Mouse (Mus musculus) adrenal gland, adult 8-10 months (tissue): Measurements from ENCODE around the gene Ropn1l. TPM values are rescaled to one million over a fixed set of nuclear protein-coding genes. Genes with fewer than 3 reads are reported as not detected.

Experiments
- DNase-seq: peaks from one replicate; pipeline ENCODE4 v3.0.0; 2022
- total RNA-seq, 4 experiments: library from RNA; stranded (reverse); gene quantifications; 2 replicates each; pipeline ENCODE4 v1.2.4; 2022

Ropn1l gene
- total RNA-seq, 4 experiments from 2014 or later, result 2.1 to 3.3 (median 2.4) TPM

GRCm38 (mm10) chr15:31442698-31443097, 10.8 kb downstream of the Ropn1l start:
- no peak for DNase-seq

DNA sequence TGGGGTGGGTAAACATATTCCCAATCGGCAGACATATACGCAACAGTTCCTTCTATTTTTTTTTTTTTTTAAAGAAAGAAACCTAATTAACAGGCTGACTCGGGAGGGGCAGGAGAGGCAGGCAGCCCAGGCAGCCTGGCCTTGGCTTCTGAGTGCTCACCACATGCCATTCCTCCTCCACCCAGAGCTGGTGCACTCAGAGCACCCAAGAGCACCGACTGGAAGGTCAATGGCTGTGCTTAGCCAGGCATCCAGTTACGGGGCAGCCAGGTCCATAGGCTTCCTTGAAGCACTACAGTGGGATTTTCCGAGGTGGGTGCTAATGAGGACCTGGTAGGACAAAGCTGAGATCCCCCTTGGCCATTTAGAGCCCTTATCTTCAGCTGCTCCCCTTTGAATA, 11.5 kb downstream of the Ropn1l start:
- no peak for DNase-seq

DNA sequence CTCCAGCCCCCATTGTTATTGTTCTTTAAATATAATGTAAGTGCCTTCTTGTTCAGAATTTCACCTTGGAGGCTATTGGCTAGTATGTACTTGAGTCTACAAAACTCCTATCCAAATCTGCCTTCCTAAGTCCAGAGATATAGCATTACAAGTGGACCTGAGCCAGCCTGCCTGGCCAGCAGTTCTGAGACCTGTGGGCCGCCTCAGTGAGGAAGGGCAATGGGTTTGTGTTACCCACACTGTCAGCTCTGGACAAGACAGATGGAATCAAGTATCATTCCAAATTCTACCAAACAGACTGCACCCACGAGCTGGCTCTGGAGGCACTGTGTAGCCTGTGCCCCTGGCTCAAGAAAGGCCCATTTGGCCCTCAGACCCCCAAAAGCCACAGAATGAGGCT, 16.7 kb downstream of the Ropn1l start:
- DNase-seq, result no peak

DNA sequence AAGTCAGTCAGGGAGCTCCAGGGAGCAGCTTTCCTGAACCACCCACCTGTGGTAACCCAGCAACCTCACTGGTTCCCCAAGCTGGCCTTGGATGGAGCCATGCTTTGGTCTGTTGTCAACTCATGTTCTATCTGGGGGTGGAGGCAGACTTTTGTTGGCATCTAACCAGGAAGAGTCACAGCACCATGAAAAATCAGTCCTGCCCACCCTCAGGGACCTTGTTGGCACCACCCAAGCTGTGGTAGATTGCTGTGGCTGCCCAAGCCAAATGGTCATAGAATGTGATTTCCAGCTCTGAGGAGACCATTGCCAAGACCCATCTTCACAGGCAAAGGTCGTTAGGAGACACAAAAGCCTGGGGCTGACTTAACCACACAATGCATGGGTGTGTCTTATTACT, 17.5 kb downstream of the Ropn1l start:
- DNase-seq, result no peak

DNA sequence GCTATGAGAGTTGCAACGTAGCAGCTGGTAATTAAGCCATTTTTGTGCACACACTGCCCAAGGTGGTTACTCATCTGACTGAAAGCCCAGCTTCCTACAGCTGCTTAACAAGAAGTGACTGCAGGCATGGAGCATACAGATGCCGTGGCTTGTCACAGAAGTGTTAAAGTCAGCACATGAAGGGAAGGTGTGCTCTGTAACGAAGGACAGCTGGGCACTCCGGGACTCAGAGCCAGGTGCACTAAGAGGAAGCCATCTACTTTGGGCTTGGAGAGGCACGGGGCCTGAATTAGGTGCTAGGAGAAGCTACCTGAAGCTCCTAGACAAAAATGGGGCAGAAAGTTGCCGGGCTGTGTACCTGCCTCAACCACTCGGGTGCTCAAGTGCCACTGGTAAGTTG, 19.8 kb downstream of the Ropn1l start:
- DNase-seq, result no peak

GRCm38 (mm10) chr15:31431847-31432246, 21.7 kb downstream of the Ropn1l start:
- DNase-seq, result no peak

DNA sequence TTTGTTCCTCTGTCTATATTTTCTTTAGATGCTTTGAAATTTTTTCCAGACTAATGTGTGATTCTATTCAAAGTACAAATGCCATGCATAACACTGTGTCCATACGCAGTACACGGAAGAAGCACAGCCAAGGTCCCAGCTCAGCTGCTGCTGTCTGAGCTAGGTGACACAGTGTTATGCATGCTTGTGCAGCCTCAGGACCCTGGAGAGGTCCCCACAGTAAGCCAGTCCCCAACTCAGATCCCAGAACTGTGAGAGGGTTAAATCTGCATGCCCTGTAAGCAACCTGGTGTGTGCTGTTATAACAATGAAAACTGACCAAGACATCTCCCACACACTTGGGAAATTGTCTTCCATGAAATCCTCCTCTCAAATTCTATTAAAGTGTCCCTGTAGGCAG, 23.5 kb downstream of the Ropn1l start:
- no peak for DNase-seq

DNA sequence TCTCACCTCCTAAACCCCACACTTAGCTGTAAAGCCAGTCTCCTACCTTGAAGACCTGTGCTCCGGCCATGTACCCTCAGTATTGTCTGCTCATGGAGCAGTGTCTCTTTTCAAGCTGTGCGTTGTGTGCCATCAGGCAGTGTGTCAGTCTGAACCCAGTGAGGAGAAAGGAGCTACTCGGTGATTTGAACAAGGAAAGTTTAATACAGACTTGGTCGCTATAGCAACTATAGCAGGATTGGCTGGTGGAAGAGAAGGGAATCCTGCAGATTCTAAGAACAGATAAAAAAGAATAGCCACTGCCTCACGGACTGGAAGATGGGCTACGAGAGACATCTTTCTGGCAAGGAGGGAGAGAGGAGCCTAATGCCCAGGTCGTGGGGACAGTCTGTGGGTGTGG, 24.1 kb downstream of the Ropn1l start:
- DNase-seq, result no peak

DNA sequence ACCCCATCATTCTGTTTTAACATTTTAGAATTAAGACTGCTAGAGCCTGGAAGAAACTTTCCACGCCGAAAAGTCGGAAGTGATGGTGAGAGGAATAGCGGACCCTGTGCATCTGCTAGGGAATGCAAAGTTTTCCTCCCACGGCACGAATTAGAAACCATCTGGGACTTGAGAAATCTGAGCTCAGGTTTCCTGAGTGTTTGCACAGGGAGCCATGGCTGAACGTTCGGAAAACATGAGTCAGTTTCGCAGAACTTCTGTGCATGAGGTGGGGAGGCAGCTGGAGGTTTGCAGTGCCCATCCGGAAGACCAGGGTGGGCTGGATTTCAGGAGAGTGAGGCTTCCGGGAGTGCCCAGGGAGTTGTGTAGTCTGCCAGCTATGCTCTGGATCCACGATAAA, 25.0 kb downstream of the Ropn1l start:
- no peak for DNase-seq

DNA sequence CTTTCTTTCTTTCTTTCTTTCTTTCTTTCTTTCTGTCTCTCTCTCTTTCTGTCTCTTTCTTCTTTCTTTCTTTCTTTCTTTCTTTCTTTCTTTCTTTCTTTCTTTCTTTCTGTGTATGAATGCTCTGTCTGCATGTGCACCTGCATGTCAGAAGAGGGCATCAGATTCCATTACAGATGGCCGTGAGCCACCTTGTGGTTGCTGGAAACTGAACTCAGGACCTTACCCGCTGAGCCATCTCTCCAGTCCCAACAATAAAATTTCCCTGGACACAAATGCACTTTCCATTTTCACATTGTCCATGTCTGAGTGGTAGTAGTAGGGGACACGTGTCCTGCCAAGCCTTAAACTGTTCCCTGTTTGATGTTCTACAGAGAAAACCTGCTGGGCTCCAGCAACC, 26.1 kb downstream of the Ropn1l start:
- no peak for DNase-seq

DNA sequence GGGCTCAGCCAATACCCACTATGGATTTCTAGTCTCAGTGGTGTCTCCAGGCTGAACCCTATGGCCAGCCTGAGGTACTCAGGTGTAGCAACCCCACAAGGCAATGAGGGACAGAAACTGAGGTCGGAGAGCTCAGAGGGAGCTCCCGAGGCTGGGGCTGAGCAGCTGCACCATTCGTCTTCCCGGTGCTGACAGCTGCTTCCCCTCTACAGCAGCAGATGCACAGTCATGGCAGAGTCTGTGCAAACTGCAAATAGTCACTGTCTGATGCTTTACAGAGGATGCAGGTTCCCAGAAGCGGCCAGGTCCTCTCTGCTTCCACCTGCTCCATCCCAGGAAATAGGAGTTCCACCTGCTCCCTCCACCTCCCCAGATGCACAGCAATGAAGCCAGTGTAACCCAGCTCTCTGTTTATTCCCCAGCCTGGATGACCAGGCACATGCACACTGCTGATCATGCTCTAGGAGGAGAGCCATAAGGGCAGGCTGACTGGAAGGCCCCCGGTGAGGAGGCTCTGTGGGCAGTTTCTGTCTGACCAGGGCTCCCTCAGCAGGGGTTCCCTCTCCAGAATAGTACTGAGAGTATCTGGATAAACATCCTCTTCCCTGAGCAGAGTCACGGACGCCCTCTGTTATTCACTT, 27.4 kb downstream of the Ropn1l start:
- DNase-seq, result no peak

- no peak for DNase-seq
These were observed 30.7 kb downstream of the Ropn1l start for GRCm38 (mm10) chr15:31422649-31423369.

DNA sequence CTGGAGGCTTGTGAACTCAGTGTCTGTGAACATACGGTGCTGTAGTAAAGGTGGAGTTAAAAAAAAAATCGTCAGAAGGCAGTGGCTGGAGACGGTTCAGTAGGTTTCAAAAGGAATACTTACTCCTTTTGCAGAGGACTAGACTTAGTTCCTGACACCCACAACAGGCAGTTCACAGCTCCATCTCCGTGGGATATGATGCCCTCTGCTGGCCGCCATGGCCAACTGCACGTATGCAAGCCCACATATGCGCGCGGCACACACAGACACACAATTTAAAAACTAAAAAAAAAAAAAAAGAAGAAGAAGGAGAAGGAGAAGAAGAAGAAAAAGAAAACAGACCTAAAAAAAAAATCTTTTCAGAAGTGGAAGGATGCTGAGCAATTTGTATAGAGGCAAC, 34.5 kb downstream of the Ropn1l start:
- no peak for DNase-seq

- no peak for DNase-seq
These were observed 34.9 kb downstream of the Ropn1l start for GRCm38 (mm10) chr15:31418686-31419024.

DNA sequence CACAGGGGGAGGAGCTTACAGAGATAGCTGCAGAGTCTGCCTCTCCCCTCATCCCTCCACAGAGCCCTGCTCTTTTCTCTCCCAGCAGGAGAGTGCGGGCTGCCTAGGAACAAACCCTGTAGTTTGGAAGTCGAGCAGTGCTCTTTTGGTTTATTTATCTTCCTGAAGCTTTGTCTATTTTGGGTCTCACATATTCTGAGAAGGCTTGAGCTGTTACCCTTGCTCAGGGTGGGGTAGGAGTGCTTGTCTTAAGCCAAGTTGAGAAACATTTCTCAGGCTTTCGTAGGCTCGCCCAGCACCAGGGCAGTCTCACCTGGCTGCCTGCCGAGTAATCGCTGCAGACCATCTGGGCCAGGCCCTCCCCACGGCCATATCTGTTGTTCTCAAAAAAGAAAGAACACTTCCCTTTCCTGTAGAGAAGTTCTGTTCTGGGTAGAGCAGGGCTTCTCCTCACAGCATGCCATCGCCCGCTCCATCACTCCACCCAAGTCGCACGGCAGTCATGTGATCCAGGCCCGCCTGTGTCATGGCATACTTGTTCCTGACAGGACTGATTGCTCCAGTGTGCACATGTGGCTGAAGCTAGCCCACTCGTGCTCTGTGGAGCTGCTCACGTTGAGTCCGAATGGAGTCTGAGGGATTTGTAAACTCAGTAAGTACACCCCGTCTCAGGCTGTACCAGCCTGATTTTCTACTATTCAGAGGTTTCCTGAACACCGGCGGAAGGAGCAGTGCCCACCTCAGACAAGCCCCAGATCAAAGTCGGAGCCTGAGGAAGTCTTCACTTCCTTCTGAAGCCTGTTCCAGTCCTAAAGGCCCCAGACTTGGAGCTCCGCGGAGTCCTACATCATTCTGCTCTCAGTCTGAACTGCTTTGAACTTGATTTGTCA, 35.5 kb downstream of the Ropn1l start:
- peak; percentile 5 for DNase-seq

DNA sequence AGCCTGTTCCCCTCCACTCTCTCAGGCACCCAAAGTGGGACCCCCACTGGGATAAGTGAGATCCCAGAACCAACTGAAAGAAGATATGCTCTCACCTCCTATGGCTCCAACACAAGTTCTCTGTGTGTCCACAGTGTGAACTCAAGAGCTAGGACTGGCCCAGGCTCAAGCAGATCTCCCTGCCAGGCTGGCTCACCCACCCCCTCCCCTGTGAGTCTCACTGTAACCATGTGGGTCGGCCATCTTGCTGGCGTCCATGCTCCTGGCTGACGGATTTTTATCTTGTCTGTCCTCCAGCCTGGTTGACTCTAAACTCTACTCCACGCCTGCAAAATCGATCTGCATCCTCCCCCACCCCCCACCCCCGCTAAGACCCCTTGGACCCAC, 36.1 kb downstream of the Ropn1l start:
- no peak for DNase-seq

DNA sequence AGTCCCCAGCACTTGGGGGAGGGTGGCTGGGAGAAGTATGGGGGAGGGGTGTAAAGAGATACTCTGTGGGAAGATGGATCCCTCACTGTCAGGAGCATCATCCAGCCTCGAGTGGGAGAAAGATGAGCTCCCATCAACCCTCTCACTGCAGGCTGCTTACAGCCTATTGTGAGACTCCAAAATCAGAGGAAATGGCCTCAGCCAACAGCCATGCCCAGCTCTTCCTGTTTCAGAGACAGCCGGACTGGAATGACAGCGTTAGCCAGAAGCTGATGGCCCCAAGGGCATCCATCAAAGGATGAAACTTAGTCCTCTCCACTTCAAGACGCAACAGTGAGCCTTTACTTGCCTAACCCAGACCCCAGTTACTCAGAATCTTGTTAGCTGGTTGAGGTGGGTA, 38.4 kb downstream of the Ropn1l start:
- no peak for DNase-seq

DNA sequence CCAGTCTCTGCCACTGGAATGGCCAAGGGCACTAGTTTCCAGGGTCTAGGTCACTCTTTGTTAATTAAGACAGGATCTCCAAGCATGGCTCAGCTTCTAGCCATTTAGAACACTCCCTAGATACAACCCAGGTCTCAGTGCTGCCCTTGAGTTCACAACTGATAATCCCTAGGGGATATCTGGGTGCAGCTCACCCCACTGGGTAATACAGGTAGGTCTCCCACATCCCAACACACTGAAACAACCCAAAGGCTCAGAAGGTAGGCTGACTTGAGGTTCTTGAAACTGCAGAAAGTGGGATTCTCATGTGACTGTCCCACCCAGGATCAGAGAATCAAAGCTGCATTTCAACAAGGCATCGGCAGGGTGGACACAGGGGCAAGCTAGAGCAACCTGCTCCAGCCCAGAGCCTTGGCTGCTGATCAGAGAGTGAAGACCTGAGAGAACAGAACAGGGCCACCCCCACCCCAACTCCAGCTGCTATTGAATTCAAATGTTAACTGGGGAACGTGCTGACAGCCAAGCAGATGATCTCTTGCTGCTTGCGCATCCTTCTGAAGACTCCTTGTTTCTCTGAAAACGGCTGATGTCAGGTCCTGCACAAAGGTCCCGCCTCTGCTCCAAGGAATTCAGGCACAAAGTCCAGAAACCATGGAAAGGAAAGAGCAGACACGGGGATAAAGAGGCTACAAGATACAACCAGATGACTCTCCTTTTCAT, 39.2 kb downstream of the Ropn1l start:
- DNase-seq, result no peak

GRCm38 (mm10) chr15:31413662-31414061, 39.9 kb downstream of the Ropn1l start:
- DNase-seq, result no peak

DNA sequence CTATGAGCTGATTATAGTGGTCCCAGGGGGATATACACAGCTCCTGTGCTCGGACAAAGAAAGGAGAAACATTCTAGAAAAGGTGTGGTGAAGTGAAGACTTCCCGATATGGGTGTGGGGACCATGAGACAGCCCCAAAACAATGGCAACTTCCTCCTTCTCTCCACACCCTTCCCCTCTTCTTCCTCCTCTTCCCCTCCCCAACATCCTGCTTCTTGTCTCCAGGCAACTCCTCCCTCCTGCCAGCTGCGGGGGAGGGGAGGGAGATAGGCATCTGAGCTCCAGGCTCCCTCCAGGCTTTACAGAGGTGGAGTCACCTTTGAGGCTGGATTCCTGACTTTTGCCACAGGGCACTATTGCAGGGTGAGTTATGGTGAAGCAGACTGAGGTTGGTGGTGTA, 40.6 kb downstream of the Ropn1l start:
- DNase-seq, result no peak

- DNase-seq, result no peak
These were observed 41.1 kb downstream of the Ropn1l start for GRCm38 (mm10) chr15:31412436-31412835.

DNA sequence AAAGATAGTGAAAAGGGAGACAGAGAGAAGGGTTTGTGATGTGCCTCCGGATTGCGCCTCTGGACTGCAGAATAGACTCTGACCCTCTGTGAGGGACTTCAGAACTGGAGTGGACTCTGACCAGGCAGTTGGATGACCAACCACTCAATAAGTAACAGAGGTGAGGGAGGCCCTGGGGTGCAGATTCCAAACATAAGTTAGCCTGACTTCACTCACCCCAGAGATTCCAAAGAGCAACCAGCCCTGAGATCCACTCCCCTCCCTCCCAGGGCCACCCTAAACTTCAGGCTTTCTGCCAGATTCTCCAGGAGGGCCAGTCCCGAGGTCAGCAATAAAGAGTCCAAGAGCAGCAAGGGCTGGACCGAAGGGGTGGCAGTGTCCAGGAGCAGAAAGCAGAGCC, 46.0 kb downstream of the Ropn1l start:
- DNase-seq, result no peak

DNA sequence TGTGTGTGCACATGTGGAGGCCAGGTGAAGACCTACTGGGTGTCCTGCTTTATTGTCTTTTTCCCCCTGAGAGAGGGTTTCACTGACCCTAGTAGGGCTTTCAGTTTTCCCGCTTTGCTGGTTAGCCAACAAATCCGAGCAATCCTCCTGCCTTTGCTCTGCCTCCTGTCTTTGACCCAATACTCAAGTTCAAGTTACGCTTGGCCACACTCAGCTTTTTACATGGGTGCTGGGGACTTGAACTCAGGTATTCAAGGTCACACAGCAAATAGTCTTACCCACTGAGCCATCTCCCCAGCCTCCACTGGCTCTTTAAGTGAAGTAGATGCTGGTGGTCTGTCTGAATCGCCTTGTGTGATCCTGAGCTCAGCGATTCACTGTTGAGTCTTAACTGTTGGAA, 46.7 kb downstream of the Ropn1l start:
- no peak for DNase-seq
